Mouse (Mus musculus): ENCODE results near the gene Cryba2.

The Cryba2 gene

GRCm38 (mm10) chr1:74843090-74843489 is 49.9 kb downstream of the Cryba2 start:
- DNase-seq = no peak
